Mouse (Mus musculus) testis, postnatal 14 days (tissue): Measurements from ENCODE around the gene Slco2a1.

Experiments used
- DNase-seq: peaks from one replicate; pipeline ENCODE4 v3.0.0; 2021; ENCODE audit warnings: low spot score

Slco2a1 gene

GRCm38 (mm10) chr9:102988462-102988861 is at the start of gene Slco2a1:
Gene Slco2a1, plus strand, starts transcription at chr9:102988712.
- DNase-seq = no peak

- DNase-seq = no peak
Observed at GRCm38 (mm10) chr9:102942221-102942620, 46.3 kb upstream of the Slco2a1 start.

GRCm38 (mm10) chr9:102944891-102945290 is 43.6 kb upstream of the Slco2a1 start:
- no peak for DNase-seq

GRCm38 (mm10) chr9:102946469-102947015 is 42.0 kb upstream of the Slco2a1 start:
- DNase-seq = no peak

GRCm38 (mm10) chr9:102948706-102949105 is 39.8 kb upstream of the Slco2a1 start:
- DNase-seq = no peak

GRCm38 (mm10) chr9:102951091-102951994 is 37.2 kb upstream of the Slco2a1 start:
- DNase-seq = no peak

- DNase-seq = no peak
Observed at GRCm38 (mm10) chr9:102955866-102956265, 32.6 kb upstream of the Slco2a1 start.

- no peak for DNase-seq
Observed at GRCm38 (mm10) chr9:102958703-102959102, 29.8 kb upstream of the Slco2a1 start.

- DNase-seq = no peak
Observed at GRCm38 (mm10) chr9:102961356-102962092, 27.0 kb upstream of the Slco2a1 start.

GRCm38 (mm10) chr9:102962093-102962788 is 26.3 kb upstream of the Slco2a1 start:
- DNase-seq = no peak

- no peak for DNase-seq
Observed at GRCm38 (mm10) chr9:102963321-102963720, 25.2 kb upstream of the Slco2a1 start.

- no peak for DNase-seq
Observed at GRCm38 (mm10) chr9:102964644-102965043, 23.9 kb upstream of the Slco2a1 start.

- no peak for DNase-seq
Observed at GRCm38 (mm10) chr9:102972393-102973050, 16.0 kb upstream of the Slco2a1 start.

GRCm38 (mm10) chr9:102975887-102976286 is 12.6 kb upstream of the Slco2a1 start:
- DNase-seq = no peak

- no peak for DNase-seq
Observed at GRCm38 (mm10) chr9:102977090-102977489, 11.4 kb upstream of the Slco2a1 start.

GRCm38 (mm10) chr9:102977791-102978492 is 10.6 kb upstream of the Slco2a1 start:
- peak; percentile 23 for DNase-seq

GRCm38 (mm10) chr9:102979011-102979700 is 9.4 kb upstream of the Slco2a1 start:
- no peak for DNase-seq

GRCm38 (mm10) chr9:102979956-102980355 is 8.6 kb upstream of the Slco2a1 start:
- no peak for DNase-seq

- DNase-seq = no peak
Observed at GRCm38 (mm10) chr9:102980420-102980819, 8.1 kb upstream of the Slco2a1 start.

GRCm38 (mm10) chr9:102981791-102982190 is 6.7 kb upstream of the Slco2a1 start:
- DNase-seq = no peak
